Mouse (Mus musculus) intestine, postnatal 0 days (tissue): ENCODE data around the gene Adipoq. TPM values are rescaled to one million over a fixed set of nuclear protein-coding genes. Genes with fewer than 3 reads are reported as not detected.

Source experiments
- ATAC-seq: fragments of 200-750 bp; cut with Nextera tagmentation; 2 replicates; pipeline ENCODE4 v1.8.0; 2017; ENCODE audit warnings: mild to moderate bottlenecking, moderate TSS enrichment, moderate library complexity
- H3K27ac ChIP-seq: fragments of 300-500 bp; sonication (generic); 2 replicates; pipeline ENCODE4 v1.5.1; 2014; ENCODE audit warnings: mild to moderate bottlenecking, low read depth, low read length, moderate library complexity
- H3K27me3 ChIP-seq: fragments of 300-500 bp; sonication (generic); replicated peaks from 2 replicates; pipeline ENCODE4 v1.6.1; 2014; ENCODE audit warnings: low read length, mixed read lengths; ENCODE audit not compliant: control insufficient read depth, insufficient read depth
- H3K36me3 ChIP-seq: fragments of 300-500 bp; sonication (generic); 2 replicates; pipeline ENCODE4 v1.6.1; 2014; ENCODE audit warnings: mild to moderate bottlenecking, moderate library complexity; ENCODE audit not compliant: control insufficient read depth, insufficient read depth
- H3K4me1 ChIP-seq: fragments of 300-500 bp; sonication (generic); replicated peaks from 2 replicates; pipeline ENCODE4 v1.6.1; 2014; ENCODE audit warnings: antibody characterized with exemption, low read length, mixed read lengths; ENCODE audit not compliant: control insufficient read depth, insufficient read depth
- H3K4me2 ChIP-seq: fragments of 300-500 bp; sonication (generic); replicated peaks from 2 replicates; pipeline ENCODE4 v1.6.1; 2014; ENCODE audit warnings: low read depth, mild to moderate bottlenecking, moderate library complexity
- H3K4me3 ChIP-seq: fragments of 300-500 bp; sonication (generic); 2 replicates; pipeline ENCODE4 v1.5.1; 2014; ENCODE audit warnings: low read depth, low read length
- H3K9ac ChIP-seq: fragments of 300-500 bp; sonication (generic); 2 replicates; pipeline ENCODE4 v1.6.1; 2014; ENCODE audit warnings: mild to moderate bottlenecking, low read depth, low read length
- H3K9me3 ChIP-seq: fragments of 300-500 bp; sonication (generic); 2 replicates; pipeline ENCODE4 v1.6.1; 2016; ENCODE audit warnings: mixed run types; ENCODE audit not compliant: control insufficient read depth
- CTCF ChIP-seq: sonication (generic); IDR thresholded peaks from 2 replicates; pipeline ENCODE4 v1.5.1; 2016; ENCODE audit warnings: low read depth, mild to moderate bottlenecking, control low read depth, antibody characterized with exemption, moderate library complexity
- WGBS: fragments of 180-500 bp; shearing (Covaris S2); extraction: QIAGEN DNeasy Blood & Tissue Kit; methylation state at CpG from one replicate; pipeline ENCODE4 v1.1.7; 2014; 5-methylcytosine and 5-hydroxymethylcytosine counted together
- polyA plus RNA-seq: library from polyadenylated mRNA; unstranded; fragments of >200 nt; fragmentation: Nextera tagmentation; extraction: Ambion mirVana; gene quantifications from 2 replicates; pipeline ENCODE4 v1.2.1, GENCODE M21; 2015

Adipoq gene
- polyA plus RNA-seq, 1 experiment from 2014 or later = not detected

DNA sequence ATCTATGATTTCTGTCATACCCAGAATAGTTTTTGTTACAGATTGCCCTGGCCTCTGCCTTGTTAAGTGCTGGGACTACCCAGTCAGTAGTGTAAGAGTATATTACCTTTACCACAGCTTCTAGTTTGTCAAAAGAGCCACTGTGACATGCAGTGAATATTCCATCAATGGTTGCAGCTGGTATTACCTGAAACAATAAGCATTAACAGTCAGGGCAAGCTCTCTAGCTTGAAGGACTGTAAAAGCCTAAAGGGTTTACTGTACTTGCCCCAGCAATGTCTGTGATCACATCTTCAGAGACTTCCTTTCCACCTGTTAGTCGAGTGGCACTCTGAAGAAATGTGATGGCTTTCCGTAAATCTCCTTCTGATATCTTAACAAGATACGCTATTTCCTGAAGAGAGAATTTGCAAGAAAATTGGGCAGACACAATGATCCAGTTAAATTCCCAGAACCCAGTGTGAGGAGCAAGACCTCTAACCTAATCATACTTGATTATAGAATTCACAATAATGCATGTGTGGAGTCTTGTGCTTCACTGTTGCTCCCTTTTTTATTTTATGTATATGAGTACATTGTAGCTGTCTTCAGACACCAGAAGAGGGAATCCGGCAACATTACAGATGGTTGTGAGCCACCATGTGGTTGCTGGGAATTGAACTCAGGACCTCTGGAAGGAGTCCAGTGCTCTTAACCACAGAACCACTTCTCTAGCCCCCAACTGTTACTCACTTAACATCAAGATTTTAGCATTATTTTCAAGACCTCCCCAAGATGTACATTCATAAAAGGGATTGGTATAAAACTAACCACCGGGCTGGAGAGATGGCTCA is 31.8 kb upstream of the Adipoq start:
- no peaks in the 10 kb centered on the region for H3K4me1 ChIP-seq
- H3K36me3 ChIP-seq = peaks cover 58% of the 10 kb centered on the region
- H3K27me3 ChIP-seq = no peaks in the 10 kb centered on the region
- peak; percentile 17; the same call in 1 of the 2 replicates for ATAC-seq
- no peak overlapping the region for H3K4me3 ChIP-seq
- H3K9me3 ChIP-seq = no peaks in the 10 kb centered on the region
- WGBS = 57% methylated on average over 5 of the region's 5 CpGs
- no peak overlapping the region for H3K4me2 ChIP-seq
- 0 out of 2 replicates have a peak overlapping the region, but pooled peaks have one; percentile 21 for H3K27ac ChIP-seq
- TF ChIP-seq CTCF = no peak
- H3K9ac ChIP-seq = no peak overlapping the region

DNA sequence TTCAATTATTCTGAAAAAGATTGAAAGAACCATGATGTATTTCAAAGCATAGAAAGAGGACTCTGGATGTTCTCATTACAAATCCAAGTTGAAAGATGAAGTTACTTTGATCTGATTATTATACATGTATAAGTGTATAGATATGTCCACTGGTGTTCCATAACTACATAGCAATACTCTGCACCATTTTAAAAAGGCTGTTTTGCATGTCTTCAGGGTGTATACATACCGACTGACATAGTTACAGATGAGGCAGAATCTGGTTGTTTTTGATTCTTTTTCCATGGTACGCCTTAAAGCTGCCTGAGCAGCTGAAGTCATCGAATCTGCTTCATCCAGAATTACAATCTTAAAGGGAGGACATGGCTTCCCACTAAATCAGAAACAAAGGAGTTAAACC is 30.9 kb upstream of the Adipoq start:
- Histone ChIP-seq H3K9me3 (no peaks in the 10 kb centered on the region), H3K4me1 (no peaks in the 10 kb centered on the region), H3K4me3 (no peak overlapping the region), H3K36me3 (peaks cover 57% of the 10 kb centered on the region), H3K4me2 (no peak overlapping the region), H3K27me3 (no peaks in the 10 kb centered on the region), H3K27ac (no peak overlapping the region), H3K9ac (no peak overlapping the region)
- WGBS = 72% methylated on average over 3 of the region's 3 CpGs
- no peak for TF ChIP-seq CTCF
- ATAC-seq = no peak

DNA sequence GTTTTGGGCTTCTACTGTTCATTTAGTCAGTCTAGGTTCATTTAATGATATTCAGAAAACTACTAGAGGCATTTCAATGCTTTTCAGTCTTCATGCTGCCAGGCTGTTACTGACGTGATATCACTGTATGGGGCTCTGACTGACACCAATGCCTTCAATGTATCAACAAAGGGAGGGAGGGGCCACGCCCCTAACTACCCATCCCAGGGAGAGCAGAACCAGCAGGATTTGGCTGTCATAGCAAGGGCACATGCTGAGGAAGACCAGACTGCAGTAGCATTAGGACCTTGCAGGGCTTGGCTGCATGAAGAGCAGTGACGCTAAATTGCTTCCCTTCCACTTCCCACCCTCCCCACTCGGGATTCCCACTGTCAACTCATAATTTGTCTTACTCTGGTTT is 29.2 kb upstream of the Adipoq start:
- ATAC-seq = no peak

DNA sequence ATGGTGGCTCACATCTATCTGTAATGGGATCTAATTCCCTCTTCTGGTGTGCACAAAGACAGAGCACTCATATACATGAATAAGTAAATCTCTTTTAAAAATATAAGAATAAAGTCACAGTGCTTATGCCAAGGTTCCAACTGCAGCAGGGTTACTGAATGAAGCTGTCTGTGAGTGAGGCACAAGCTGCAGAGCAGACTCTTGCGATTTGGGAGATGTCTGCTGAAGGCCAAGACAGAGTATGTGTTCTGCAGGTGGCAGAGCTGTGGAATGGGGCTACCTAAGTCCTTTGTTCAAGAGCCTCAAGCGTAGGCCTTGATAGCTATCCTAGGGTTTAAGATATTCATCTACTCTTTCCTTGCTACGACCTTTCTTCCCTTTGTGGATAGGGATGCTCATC is 23.9 kb upstream of the Adipoq start:
- peaks cover 29% of the 10 kb centered on the region for H3K36me3 ChIP-seq
- H3K4me2 ChIP-seq = no peak overlapping the region
- H3K4me3 ChIP-seq = no peak overlapping the region
- H3K27me3 ChIP-seq = no peaks in the 10 kb centered on the region
- 89% methylated on average over 3 of the region's 3 CpGs for WGBS
- H3K27ac ChIP-seq = no peak overlapping the region
- no peak for ATAC-seq
- H3K9me3 ChIP-seq = no peaks in the 10 kb centered on the region
- TF ChIP-seq CTCF = no peak
- H3K9ac ChIP-seq = no peak overlapping the region
- H3K4me1 ChIP-seq = no peaks in the 10 kb centered on the region

More for the DNA sequence above, 29.2 kb upstream of the Adipoq start:
- no peaks in the 10 kb centered on the region for H3K4me1 ChIP-seq
- H3K27me3 ChIP-seq = no peaks in the 10 kb centered on the region
- no peak overlapping the region for H3K4me2 ChIP-seq
- peaks cover 50% of the 10 kb centered on the region for H3K36me3 ChIP-seq
- TF ChIP-seq CTCF = no peak
- H3K27ac ChIP-seq = no peak overlapping the region
- H3K9ac ChIP-seq = no peak overlapping the region
- 54% methylated on average over 4 of the region's 4 CpGs for WGBS
- H3K4me3 ChIP-seq = no peak overlapping the region
- no peaks in the 10 kb centered on the region for H3K9me3 ChIP-seq

DNA sequence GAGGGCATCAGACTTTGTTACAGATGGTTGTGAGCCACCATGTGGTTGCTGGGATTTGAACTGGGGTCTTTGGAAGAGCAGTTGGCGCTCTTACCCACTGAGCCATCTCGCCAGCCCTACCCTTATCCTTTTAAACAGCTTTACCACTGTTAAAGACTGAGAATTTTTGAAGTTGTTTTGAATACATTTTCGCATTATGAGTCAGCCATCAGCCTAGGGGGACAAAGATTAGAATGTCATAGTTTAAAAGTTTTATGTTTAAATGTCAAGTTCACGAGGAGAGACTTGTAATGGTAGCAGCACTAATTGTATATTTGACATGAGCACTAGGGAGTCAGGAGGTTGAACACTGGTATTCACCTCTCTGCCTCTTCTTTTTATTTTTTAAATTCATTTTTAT is 23.2 kb upstream of the Adipoq start:
- Histone ChIP-seq H3K4me1 (no peaks in the 10 kb centered on the region), H3K4me2 (no peak overlapping the region), H3K36me3 (peaks cover 25% of the 10 kb centered on the region), H3K9ac (no peak overlapping the region), H3K9me3 (no peaks in the 10 kb centered on the region), H3K27ac (no peak overlapping the region), H3K4me3 (no peak overlapping the region), H3K27me3 (no peaks in the 10 kb centered on the region)
- no peak for TF ChIP-seq CTCF
- whole genome bisulfite sequencing = 94% methylated on average over 4 of the region's 4 CpGs
- ATAC-seq = no peak

DNA sequence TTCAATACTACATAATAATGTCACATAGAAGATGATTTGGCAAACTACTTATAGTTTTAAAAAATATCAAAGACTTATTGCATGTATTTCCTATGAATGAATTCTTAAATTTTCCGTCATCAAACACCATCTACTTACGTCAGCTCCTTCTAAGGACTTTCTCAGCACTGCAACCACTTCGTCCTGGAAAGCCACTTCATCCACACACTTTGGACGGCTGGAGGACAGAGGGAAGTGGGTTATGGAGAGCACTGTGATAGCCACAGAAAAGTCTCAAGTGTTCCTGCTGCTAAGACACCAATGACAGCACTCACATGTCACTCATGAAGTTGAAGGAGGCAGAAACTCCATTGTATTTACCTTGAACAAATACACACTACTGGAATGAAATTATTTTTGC is 21.9 kb upstream of the Adipoq start:
- Histone ChIP-seq H3K4me3 (no peak overlapping the region), H3K4me2 (no peak overlapping the region), H3K9me3 (no peaks in the 10 kb centered on the region), H3K36me3 (peaks cover 25% of the 10 kb centered on the region; the same call in 1 of the 2 replicates), H3K27ac (no peak overlapping the region), H3K4me1 (no peaks in the 10 kb centered on the region), H3K9ac (no peak overlapping the region), H3K27me3 (no peaks in the 10 kb centered on the region)
- WGBS = 91% methylated on average over 4 of the region's 4 CpGs
- ATAC-seq = no peak
- TF ChIP-seq CTCF = no peak
